Mouse (Mus musculus) ES-CJ7 (cell line): ENCODE data around the gene Psrc1.

Experiments used
- DNase-seq: peaks from one replicate; pipeline ENCODE4 v3.0.0; 2011; ENCODE audit warnings: low read depth, low spot score

Psrc1 gene

DNA sequence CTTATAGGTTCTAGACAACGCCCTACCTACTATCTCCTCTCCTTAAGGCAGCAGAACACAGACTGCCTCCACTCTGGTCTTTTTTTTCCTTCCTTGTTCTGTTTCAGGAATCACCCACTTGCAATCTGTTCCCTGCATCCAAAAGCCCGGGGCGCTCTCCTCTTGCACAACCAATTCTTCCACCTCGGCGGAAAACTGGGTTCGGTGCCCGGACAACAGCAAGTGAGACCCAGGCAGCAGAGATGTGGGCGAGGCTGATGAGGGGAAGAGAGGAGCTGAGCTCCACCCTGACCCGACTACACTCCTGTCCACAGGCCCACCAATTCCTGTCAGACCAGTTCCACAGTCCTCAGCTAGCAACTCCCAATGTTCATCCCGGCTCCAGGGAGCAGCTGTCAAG lies 2.5 kb downstream of the Psrc1 start:
- no peak for DNase-seq

DNA sequence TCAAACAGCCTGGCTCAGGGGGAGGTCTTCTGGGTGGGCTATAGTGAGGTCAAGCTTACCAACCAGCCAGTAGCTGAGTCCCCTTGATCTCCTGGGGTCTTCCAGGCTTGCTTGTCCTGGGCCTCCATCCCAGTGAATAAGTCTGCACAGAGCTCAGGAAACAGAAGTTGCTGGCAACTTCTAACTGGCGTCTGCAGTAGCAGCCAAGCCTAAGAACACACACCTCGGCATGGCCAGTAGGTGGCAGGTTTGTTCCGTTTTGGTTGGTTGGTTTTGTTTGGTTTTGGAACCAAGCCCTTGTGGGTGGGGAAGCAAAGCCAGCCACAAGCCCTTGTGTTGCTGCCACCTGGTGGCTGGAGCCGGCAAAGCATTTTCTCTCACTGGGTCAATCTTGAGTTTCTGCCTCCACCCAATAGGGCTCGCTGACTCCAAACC lies 5.5 kb downstream of the Psrc1 start:
- DNase-seq: peak; percentile 97

- DNase-seq: no peak
Measured at GRCm38 (mm10) chr3:108392299-108392698, 8.7 kb downstream of the Psrc1 start.

GRCm38 (mm10) chr3:108392793-108393192 lies 9.2 kb downstream of the Psrc1 start:
- no peak for DNase-seq

- DNase-seq: no peak
Measured at GRCm38 (mm10) chr3:108398281-108398680, 14.6 kb downstream of the Psrc1 start.

DNA sequence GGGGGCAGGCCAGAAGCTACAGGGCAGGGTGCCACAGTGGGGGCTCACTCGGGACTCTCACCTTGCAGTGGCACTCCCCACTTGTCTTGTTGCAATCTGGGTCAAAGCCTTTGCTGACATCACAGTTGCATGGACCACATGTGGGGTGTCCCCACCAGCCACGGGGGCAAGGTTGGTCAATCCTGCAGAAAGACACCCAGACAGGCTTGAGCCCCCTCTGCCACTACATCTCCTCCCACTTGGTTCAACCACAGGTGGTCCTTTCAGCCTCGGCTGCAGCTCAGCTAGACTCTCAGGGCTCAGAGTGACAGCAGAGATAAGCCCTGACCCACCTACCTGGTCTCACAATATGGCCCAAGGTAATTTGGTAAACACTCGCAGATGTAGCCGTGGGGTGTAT lies 16.8 kb downstream of the Psrc1 start:
- no peak for DNase-seq

DNA sequence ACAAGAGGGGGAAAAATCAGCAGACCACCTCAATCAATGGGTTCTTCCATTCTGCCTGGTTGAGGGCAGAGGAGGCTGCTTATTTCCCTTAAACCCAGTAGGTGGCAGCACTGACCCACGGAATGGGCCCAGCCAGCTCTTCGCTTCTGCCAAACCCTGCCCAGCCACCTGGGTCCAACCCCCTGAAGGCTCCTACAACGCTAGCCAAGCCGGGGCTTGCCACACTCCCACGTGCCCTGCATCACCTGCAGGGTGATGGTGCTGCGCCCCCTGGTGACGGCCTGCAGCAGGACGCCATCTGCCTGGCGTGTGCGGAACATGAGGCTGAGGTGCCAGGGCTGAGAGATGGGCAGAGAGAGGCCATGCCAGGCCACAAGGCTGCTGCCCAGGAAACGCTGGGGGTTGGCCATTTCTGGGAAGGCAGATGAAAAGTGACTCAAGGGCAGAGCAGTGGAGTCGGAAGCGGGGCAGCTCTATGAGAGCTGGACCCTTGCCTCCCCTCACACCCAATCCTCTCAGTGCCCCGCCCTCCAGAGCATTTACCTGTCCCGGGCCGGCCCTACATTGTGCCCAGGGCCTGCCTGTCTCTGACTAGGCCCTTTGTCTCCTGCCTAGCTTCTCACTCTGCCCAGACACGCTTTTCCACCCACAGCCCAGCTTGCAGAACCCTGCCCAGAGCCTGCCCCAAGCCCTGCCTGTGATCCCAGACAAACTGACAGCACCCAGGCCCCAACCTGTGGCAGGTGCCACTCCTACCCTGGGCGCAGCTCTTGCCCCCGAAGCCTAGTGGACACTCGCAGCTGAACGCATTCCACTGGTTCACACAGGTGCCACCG lies 18.3 kb downstream of the Psrc1 start:
- peak; percentile 92 for DNase-seq

- DNase-seq: no peak
Measured at GRCm38 (mm10) chr3:108402528-108402920, 18.9 kb downstream of the Psrc1 start.

- peak; percentile 38 for DNase-seq
Measured at GRCm38 (mm10) chr3:108405536-108406305, 22.1 kb downstream of the Psrc1 start.

DNA sequence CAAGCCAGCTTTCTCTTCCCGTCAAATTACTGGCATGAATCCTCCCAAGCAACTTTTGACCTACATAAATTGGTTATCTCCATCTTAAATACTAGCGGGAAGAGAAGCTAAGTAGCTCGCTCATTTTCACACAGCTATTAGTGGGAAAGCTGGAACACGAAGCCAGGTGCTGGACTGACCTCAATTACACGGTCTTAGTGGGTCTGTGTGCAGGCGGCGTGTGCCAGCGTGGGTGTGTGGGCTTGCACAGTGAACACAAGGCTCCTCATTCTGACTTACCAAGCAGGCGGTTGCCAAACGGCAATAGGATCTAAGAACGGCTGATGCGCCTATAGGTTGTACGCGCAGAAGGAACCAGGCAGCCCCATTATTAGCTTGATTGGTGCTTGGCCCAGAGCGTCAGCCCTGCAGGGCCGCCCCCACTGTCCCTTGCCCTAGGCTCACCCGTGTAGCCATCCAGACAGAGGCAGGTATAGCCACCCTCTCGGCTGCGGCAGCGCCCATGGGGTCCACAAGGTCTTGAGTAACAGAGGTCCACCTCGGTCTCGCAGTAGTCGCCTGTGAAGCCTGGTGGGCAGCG lies 22.8 kb downstream of the Psrc1 start:
- DNase-seq: no peak

- DNase-seq: no peak
Measured at GRCm38 (mm10) chr3:108408517-108409008, 24.9 kb downstream of the Psrc1 start.

DNA sequence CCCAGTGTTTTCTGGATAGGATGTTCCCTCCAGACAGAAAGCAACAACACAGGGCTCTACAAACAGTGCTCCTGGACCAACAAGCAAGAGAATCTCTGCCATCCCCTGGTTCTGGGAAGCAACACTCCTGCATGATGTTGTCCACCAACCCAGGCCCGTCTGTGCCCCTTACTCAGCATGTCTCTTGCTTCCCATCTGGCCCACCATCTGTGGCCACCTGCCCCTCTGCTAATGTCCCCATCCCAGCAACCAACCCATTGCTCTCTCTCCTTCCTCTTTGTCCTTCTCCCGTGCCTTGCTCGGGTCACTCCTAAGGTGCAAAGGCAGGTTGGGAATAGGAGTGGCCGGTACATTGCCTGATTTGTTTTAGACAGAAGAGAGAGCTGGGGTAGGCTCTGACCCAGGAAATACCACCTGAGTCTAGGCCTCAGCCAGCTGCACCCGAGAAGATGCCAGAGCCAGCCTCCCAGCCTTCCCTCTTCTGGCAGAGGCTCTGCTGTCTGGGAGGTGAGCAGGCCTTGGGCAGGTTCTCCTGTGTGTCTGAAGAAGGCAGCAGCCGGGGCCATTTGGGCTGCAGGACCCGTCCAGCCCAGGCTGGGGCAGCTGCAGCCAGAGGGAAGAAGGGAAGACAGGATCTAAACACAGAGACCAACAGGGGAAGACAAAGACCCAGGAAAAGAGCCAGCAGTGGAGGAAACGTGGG lies 26.2 kb downstream of the Psrc1 start:
- DNase-seq: no peak

GRCm38 (mm10) chr3:108410359-108410714 lies 26.7 kb downstream of the Psrc1 start:
- DNase-seq: no peak

DNA sequence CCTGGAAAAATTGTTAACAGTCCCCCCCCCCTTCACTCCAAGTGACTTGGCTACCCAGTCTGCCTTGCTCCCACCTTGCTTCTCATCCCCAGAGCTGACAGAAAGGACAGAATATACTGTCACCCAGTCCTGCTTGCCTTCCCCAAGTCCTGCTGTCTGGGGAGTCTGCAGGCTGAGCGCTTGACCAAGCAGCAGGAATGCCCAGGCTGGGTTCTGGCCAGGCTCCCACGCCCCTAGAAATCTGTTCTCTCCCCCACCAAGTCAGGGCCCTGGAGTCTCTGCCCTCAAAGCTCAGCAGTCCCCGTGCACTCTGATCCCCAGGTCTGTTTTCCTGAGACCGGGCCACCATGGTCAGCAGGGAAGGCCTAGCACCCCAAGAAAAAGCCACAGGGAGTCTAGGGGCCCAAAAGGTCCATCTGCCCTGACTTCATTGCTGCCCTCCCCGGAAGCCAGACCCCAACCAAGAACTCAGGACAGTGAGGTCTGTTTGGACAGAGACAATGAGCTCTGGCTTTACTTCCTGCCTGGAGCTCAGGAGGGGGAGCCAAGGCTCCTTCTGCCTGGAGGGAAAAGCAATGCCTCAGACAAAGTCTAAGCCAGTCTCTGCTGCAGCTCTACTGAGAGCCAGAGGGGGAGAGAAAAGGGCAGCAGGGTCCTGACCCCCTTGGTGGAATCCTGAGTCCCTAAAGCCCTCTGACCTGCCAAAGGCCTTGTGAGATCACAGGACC lies 27.6 kb downstream of the Psrc1 start:
- no peak for DNase-seq

DNA sequence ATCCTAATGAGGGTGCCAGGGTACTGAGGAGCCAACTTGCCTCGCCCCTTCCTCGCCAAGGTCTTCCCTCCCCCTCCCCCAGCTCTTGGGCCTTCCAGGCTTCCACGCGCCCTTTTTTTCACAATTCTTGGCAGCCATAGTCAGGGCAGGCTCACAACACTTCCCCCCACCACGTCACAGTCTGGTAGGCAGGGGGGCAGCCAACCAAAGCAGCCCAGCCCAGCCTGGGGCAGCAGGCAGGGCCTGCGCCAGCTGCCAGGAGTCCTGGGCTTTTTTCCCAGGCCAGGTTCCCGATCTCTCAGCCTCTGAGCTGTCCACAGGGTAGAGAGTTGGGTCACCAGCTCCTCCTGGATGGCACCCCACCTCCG lies 28.1 kb downstream of the Psrc1 start:
- no peak for DNase-seq

GRCm38 (mm10) chr3:108413634-108414360 lies 30.2 kb downstream of the Psrc1 start:
- no peak for DNase-seq

- DNase-seq: no peak
Measured at GRCm38 (mm10) chr3:108414857-108415830, 31.5 kb downstream of the Psrc1 start, which contains the start of gene Celsr2. Celsr2 (minus strand) TSS chr3:108415552.

DNA sequence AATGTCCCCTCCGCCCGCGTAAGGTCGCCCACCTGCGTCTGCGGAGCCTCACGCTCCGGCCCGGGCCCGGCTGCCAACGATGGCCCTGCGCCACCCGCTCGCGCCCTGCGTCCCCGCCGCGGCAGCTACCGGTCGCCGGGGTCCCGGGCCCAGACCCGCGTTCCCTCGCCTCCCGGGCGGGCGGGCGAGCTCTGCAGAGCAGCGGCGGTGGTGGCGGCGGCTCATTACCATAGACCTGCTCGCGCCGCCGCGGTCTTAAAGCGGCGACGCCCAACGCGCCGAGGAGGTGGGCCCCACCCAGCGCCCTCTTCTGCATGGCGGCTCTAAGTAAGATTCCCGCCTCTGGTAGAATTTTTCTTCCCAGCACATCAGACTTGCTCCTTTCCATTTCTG lies 32.2 kb downstream of the Psrc1 start:
- peak; percentile 73 for DNase-seq

GRCm38 (mm10) chr3:108423006-108423405 lies 39.4 kb downstream of the Psrc1 start:
- DNase-seq: no peak
